Mouse (Mus musculus): Measurements from ENCODE around the gene Tmem63a.

DNA sequence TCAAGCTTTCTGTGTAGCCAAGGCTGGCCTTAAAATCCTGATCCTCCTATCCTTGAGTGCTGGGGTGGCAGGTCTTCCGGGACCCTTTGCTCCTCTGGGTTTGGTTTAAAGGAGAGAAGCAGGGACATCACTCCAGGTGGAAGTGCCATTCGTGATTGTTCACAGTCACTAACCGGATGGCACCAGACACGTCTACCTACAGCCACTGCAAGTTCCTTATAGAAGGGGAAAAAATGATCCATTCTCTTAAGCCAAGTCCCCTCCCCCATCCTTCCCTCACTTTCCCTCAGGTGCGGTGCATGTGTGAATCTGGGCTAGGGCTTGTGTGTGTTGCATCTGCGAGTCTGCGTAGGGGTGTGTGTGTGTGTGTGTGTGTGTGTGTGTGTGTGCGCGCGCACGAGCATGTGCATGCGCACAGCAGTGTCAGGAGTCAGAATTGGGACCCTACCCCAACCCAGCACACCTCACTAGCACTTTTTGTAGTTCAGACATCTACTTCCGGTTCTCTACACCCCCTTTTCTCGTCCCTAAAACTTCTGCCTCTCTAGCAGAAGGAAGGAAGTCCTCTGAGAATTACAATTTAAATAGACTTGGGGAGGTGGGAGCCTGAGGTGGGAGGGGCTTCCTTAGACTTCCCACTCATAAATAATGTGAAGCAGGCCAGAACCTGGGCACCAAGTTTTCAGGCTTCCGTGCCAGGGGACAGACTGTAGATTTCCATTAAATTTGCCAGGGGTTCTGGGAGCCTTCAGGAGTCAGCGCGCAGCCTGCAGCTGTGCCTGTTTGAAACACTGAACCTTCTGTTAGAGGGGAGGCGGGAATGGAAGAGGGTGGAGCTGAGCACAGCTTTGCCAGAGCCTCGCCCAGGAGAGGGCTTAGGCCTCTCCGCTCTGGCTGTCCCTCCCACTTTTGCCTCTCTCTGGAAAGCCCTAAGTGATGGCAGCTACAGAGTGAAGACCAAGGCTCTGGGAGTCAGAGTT is 3.1 kb downstream of the Tmem63a start:
- no peak for TF ChIP-seq POLR2A (IDR thresholded peaks at IDR 0.05; ENCODE audit: borderline replicate concordance, extremely low read depth, insufficient read depth, insufficient read length, poor library complexity, severe bottlenecking)
- TF ChIP-seq CTCF (IDR thresholded peaks at IDR 0.05; ENCODE audit: borderline replicate concordance, extremely low read depth, insufficient read depth, insufficient read length) = no peak

Data from brain, embryonic 14.5 days (tissue).